Mouse (Mus musculus) embryo, embryonic 10 days (tissue): ENCODE data around the gene Lamp1.
A peak's percentile ranks its signal among the peaks of the same experiment; 100 is the strongest.

Experiments
- DNase-seq: peaks from one replicate; pipeline ENCODE4 v3.0.0-alpha.2; 2015; ENCODE audit warnings: low spot score

Lamp1 gene

DNA sequence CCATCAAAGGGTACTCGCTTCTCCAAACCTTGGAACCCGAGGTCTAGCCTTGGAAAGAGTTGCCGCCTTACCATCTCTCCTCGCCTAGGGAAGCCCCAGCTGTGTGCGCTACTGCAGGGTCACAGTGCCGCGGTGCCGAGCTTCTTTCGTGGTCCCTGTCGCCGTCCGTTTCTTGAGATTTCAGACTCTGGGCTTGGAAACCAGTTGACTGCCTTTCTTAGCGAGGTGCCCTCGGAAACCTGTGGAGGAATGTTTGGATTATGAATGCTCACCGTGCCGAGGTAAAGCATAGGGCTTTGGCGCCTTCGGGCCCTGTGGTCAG is 42.0 kb downstream of the Lamp1 start:
- DNase-seq: no peak

- no peak for DNase-seq
Measured at GRCm38 (mm10) chr8:13202041-13202440, 43.1 kb downstream of the Lamp1 start.

- DNase-seq: no peak
Measured at GRCm38 (mm10) chr8:13202806-13203205, 43.8 kb downstream of the Lamp1 start.

DNA sequence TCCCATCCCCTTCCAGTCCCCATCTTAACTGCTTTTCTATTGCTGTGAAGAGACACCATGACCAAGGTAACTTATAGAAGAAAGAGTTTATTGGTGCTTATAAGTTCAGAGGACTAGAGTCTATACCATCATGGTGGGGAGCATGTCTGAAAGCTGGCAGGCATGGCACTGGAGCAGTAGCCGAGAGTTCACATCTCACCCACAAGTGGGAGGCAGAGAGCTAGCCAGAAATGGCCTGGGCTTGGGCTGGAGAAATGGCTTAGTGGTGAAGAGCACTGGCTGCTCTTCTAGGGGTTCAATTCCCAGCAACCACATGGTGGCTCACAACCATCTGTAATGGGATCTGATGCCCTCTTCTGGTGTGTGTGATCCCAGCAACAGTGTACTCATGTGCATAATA is 44.5 kb downstream of the Lamp1 start:
- no peak for DNase-seq

- no peak for DNase-seq
Measured at GRCm38 (mm10) chr8:13204371-13205140, 45.6 kb downstream of the Lamp1 start.

DNA sequence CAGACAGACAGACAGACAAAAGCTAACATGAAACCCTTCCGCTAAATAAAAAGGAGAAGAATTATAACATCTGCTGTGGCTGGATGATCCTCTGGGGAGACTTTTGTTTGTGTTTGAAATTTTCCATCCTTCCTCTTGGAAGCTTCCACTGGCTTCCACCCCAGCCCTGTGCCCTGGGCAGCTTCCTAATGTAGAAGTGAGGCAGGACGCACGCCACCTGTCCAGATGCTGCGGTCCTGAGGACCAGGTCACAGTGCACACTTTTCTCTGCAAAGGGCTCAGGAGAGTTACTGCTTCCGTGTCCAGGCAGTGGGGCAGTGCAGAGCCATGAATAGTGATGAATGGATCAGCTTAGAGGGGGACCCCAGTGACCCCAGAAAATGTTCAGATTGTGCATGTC is 46.4 kb downstream of the Lamp1 start:
- DNase-seq: no peak

DNA sequence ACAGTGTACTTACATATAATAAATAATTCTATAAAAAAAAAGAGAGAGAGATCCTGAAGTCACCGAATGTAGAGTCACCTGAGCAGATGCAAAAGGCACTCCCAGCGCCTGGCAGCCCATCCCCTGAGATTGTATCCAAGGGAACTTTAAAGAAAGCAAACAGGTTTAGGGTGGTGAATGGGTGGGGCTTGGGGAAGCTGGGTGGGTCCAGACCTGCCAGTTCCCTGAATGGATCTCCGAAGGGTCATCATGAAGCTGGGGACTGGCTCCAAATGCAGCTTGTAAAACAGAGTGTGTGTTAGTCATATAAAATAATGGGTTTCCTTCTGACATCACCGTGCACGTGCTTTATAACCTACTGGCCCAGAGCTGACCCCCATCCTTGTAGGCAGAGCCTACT is 47.3 kb downstream of the Lamp1 start:
- DNase-seq: no peak

GRCm38 (mm10) chr8:13208627-13209355 is 49.8 kb downstream of the Lamp1 start:
- no peak for DNase-seq

DNA sequence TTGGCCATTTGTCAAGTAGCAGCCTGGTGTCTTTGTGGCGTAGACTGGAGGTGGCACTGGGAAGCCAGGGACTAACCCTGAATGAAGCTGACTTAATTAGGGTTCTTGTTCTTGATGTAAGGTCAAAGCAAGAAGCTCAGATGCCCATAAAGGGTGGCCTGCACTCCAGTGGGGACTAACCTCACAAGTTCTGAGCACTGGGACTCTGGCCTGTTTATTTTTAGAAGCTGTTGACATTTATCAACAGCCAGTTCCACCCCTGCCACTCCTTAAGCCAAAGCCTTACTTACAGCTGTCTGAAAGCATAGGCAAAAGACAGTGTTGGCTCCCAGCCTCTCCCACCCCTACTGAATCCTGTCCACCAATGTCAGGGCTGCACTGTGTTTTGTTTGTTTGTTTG is 50.8 kb downstream of the Lamp1 start:
- DNase-seq: no peak

DNA sequence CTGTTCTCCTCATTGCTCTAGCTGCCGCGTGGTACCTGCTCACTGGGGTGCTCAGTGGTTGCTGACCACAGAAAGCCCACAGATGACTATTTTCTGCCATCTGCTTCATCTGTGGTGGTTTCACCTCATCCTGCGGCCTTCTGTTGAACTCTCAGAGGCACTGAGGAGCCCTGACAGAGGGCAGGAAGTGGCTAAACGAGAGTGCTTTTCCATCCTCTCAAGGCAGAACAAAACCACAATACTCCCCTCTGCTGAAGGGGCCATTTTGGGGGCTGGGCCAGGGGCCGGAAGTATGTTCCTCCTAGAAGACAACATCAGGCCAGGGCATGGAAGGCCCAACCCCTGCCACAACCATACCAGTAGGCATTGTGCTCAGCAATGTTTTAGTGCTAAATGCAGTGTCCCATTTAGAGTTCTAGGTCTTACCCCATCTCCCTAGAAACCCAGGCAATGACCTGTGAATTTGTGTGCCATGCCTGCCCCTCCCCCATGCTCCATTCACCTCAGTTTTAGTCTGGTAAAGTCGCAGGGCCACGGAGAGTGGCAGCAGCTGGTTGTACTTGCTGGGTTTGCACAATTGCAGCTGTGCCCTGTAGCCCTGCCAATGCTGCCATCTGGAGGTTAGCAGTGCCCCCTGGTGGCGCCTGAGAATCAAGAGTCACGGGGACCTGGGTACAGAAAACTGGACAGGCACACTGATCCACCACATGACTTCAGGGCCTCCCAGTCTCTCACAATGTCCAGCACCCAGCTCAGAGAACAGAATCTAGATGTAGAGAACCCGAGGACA is 54.7 kb downstream of the Lamp1 start:
- DNase-seq: peak; percentile 89

GRCm38 (mm10) chr8:13216386-13216785 is 57.4 kb downstream of the Lamp1 start:
- DNase-seq: no peak

DNA sequence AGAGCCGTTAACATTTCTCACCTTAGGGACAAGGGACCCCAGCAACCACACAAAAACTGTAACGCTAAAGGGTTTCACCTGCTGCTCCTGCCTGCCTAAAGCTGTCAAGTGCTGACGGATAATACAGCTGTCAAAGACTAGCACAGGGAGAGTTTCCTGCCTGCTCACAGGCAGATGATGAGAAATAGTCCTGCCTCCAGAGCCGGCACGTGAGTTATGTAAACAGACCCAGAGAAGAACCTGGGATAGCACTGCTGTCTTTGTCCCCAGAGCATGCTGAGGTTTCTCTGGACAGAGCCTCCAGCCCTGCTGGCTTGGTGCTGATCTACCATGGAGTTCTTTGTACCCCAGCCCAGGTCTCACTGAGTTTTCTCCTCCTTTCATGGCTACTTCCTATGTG is 58.1 kb downstream of the Lamp1 start:
- no peak for DNase-seq

GRCm38 (mm10) chr8:13217986-13218385 is 59.0 kb downstream of the Lamp1 start:
- no peak for DNase-seq

GRCm38 (mm10) chr8:13218441-13218840 is 59.5 kb downstream of the Lamp1 start:
- DNase-seq: no peak

GRCm38 (mm10) chr8:13224426-13224825 is 65.5 kb downstream of the Lamp1 start:
- no peak for DNase-seq
